Mouse (Mus musculus) megakaryocyte, adult 5-6 weeks (primary cell): Measurements from ENCODE around the gene Pdzd2. TPM values are rescaled to one million over a fixed set of nuclear protein-coding genes. Genes with fewer than 3 reads are reported as not detected.

Experiments used
- ATAC-seq: 2 replicates; pipeline ENCODE4 v1.8.0; 2016; ENCODE audit warnings: mild to moderate bottlenecking, inconsistent platforms; ENCODE audit not compliant: poor library complexity, severe bottlenecking
- total RNA-seq, 2 experiments: library from RNA; stranded (forward) in 1 of 2; stranded (reverse) in 1 of 2; fragments of 153-499, 151-499 nt in 1 of 2; fragments of 221-1000, 200-1000 nt in 1 of 2; gene quantifications; 2 replicates each; pipeline versions ENCODE4 v1.2.3 to v1.2.4; 2015 to 2017

The Pdzd2 gene
- total RNA-seq, 2 experiments from 2014 or later, result 0.22 to 0.59 TPM

- ATAC-seq, result no peak
These were observed 408.8 kb downstream of the Pdzd2 start for GRCm38 (mm10) chr15:12330892-12331291.

- ATAC-seq, result no peak
These were observed 409.3 kb downstream of the Pdzd2 start for GRCm38 (mm10) chr15:12330389-12330788.

- no peak for ATAC-seq
These were observed 415.4 kb downstream of the Pdzd2 start for GRCm38 (mm10) chr15:12324326-12324725.

DNA sequence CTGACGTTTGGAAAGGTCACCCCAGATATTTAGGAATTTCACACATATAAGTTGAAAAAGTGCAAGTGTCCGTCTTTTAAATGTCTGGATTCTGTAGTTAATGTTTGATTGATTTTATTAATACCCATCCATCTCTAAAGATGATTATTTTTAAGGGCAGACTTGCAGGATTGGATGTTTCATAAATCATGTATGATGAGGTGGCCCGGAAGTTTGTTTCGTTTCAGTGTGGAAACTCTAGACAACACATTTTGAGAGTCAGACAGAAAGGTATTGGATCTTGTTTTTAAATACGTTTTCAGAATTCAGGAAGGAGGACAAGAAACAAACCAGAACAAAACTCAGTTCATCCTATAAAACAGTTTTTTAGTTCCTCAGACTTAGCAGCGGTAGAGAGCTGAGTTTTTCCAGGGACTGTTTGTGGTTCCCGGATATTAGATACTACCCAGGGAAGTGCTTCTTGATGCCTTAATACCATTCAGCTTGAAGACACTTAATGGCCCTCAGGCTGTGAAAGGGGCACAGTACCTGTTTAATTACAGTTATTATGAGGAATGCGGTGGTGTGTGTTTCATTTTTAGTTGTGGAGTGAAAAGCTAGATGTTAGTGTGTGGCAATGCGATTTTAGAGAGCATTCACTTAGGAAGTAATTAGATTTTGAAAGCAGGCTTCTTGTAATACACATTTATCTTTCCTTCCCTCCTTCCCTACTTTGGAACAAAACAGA lies 416.9 kb downstream of the Pdzd2 start:
- ATAC-seq, result no peak

- ATAC-seq, result peak; percentile 20
These were observed 417.7 kb downstream of the Pdzd2 start, which contains the start of gene 1810049J17Rik for GRCm38 (mm10) chr15:12321788-12322621. 1810049J17Rik (minus strand) TSS chr15:12321899.

- ATAC-seq, result peak; percentile 90
These were observed 418.5 kb downstream of the Pdzd2 start, which contains the start of gene Golph3 for GRCm38 (mm10) chr15:12321091-12321787. Golph3 (plus strand) TSS chr15:12321450.

DNA sequence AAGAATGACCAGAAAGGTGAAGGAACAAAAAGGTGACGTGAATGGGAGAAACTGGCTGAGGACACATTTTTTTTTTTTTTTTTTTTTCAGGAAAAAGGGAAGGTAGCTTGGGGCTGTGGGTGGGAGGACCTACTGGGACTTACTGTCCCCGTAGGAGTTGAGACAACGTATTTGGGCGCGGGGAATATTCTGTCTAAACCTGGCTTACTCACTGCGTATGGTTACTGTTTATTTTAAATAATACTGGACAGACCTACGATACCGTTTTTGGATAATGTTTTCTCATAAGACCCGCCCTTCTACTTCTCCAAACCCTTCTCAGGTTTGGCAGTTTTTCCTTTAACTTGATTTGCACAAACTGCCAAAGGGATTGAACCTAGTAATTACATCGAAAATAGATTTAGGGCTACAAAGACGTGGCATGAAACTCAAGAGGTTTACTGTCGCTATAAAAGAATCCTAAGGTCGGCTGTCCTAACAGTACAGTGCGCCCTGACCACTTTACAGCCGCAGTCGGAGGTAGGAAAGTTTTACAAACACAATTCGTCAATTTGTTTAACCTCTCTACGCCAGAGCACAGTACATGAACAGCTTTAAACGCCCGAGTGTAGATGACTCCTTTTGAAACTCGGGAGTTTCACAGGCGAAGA lies 419.2 kb downstream of the Pdzd2 start:
- ATAC-seq, result peak; percentile 20

DNA sequence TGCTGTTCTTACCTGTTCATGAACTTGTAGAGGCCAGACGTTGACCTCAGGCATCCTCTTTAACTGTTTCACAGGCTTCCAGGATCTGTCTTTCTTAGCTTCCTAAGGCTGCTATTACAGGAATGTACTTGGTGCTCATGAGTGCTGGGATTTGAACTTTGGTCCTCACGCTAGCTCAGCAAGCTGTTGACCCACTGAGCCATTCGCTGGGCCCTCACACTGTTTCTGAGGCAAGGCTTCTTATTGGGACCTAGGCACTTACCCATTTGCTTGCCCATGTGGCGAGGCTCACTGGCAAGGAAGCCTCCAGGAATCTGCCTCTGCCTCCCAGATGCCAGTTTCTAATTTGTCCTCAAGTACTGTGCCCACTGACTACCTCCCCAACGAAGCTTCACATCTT lies 419.8 kb downstream of the Pdzd2 start:
- no peak for ATAC-seq

DNA sequence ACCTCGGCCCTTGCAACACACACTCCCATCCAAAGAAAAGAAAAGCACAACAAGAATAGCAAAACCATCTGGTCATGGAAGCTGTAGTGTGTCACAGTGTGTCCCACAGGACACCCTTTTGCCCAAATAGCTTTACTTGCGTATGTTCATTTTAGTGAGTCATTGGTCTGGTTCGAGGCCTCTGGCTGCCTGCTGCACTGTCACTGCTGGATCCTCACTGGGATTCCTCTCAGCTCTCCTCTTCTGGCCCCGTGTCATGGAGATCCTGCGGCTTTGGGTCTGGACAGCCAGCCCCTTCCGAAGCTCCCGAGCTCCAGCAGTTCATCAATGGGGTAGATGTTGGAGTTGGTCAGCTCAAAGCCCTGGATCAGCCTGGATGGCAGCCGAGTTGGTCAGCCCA lies 421.3 kb downstream of the Pdzd2 start:
- no peak for ATAC-seq

GRCm38 (mm10) chr15:12317290-12317689 lies 422.4 kb downstream of the Pdzd2 start:
- ATAC-seq, result no peak

DNA sequence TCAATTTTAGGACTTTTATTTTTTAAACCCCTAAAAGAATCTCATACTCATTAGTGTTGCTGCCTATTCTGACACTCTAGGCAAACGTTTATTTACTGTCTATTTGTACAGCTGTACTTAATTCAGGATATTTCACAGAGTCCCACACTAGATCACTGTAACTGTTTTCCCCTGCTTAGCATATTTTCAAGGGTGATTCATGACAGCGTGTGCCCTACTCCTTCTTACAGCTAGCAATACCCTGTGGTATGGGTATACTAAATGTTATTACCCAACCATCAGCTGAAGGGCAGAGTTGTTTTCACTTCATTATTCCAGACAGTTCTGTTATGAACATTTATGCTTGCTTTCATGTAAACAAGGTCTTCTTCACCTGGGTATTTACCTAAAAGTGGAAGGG lies 423.7 kb downstream of the Pdzd2 start:
- no peak for ATAC-seq

GRCm38 (mm10) chr15:12314584-12314983 lies 425.1 kb downstream of the Pdzd2 start:
- ATAC-seq, result no peak

- no peak for ATAC-seq
These were observed 426.5 kb downstream of the Pdzd2 start for GRCm38 (mm10) chr15:12313255-12313654.

DNA sequence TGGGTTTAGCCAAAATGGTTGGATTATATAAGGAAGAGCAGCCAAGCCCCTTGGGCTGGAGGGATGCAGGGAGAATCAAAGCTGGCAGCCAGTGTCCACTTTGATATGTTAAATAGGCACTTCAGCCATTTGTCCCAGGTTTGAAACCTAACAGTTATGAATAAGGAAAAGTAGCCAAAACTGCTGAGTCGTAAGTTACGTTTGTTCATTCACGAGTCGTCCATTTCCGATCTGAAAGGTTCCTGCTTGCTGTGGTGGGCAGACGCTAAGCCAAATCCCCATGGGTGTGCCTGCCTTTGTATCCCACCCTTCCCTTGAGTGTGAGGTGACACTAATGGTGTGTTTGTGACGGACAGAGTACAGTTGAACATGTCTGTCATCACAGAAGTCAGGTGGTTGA lies 428.3 kb downstream of the Pdzd2 start:
- no peak for ATAC-seq

- no peak for ATAC-seq
These were observed 429.0 kb downstream of the Pdzd2 start for GRCm38 (mm10) chr15:12310676-12311075.

Other genes with a start within 250 kb of the Pdzd2 start
- 8.1 and 9.1 TPM in 2 replicates for gene 6030458C11Rik, start 84.7 kb upstream of the Pdzd2 start, total RNA-seq (2015)
- gene 6030458C11Rik, start 84.7 kb upstream of the Pdzd2 start, total RNA-seq (2017), result 13.4 and 16.0 TPM in 2 replicates
- 14.7 and 16.7 TPM in 2 replicates for gene Drosha, start 84.9 kb upstream of the Pdzd2 start, total RNA-seq (2015)
- gene Drosha, start 84.9 kb upstream of the Pdzd2 start, total RNA-seq (2017), result 10.8 and 11.0 TPM in 2 replicates